Mouse (Mus musculus): Measurements from ENCODE around the gene Lrig2.
A peak's percentile ranks its signal among the peaks of the same experiment; 100 is the strongest.

The Lrig2 gene

DNA sequence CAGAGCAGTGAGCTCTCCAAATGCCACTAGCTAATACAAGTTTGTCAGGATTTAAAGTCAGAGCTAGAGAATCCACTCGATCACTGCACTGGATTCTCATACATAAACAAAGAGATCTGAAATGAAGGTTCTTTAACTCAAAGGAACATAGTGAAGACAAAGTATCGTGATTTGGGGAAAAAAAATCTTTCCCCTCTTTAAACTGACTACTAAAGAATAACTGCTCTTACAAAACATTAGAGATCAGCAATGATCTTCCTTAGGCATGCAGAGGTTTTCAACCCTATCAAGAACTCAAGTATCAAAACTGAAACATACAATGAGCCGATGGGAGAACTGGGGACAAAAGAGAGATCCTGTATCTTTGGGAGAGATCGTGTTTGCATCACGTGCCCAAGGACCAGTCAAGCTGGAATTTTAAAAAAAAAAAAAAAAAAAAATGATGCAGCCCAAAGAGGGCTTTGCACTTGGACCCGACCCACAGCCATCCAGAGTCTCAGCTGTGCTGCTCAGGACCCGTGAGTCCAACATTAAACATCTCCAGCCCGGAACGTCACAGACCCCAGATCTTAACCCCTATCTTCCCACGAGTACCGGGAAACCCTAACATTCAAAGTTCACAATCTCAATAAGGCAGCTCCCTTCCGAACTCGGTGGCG is 818 bp downstream of the Lrig2 start:
- peak; percentile 26 for DNase-seq (ENCODE audit: low spot score)

DNA sequence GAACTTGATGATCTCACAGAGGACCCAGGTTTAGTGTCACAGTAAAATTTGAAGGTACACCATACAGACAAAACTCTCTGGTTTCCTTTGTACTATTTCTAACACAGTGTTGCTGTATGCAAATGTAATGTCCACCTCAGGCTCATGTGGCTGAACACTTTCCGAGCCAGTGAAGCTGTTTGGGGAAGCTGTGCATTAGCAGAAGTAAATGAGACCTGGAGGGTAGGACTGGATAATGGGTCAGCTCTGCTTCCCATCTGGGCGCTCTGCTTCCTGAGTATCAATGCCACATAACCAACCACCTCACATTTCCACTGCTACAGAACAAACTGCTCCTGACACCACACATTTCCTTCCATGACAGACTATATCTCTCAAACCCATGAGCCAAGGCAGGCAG is 10.1 kb downstream of the Lrig2 start:
- DNase-seq (ENCODE audit: low spot score): no peak

DNA sequence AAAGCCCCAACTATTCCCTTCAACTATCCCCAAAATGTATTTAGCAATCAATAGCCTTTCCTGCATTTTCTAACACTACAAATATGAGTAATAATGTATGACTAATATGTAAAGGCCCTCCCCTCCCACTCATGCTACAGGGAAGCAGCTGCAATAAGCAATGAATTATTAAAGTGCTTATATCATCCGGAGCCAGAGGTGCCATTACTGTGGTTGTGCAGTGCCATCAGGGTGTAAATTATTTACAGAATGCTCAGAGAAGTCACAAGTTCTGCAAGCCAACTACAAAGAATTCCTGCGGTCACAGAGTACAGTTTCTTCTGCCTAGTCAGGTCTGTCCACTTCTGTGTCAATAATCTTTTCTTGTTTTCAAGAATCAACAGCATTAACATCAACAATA is 10.8 kb downstream of the Lrig2 start:
- no peak for DNase-seq (ENCODE audit: low spot score)

DNA sequence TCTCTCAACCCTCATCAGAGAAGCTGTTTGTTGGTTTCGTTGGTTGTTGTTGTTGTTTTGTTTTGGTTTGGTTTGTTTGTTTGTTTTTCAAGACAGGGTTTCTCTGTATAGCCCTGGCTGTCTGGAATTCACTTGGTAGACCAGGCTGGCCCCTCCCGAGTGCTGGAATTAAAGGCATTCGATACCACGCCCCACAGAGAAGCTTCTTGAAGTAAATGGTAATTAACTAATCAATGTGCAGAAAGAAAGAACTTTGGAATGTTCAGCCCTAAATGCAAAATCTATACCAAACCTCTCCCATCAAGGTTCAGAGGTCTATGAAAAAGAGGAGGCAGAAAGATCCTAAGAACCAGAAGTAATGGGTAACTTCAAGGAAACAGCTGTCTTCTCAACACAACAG is 15.5 kb downstream of the Lrig2 start:
- no peak for DNase-seq (ENCODE audit: low spot score)

DNA sequence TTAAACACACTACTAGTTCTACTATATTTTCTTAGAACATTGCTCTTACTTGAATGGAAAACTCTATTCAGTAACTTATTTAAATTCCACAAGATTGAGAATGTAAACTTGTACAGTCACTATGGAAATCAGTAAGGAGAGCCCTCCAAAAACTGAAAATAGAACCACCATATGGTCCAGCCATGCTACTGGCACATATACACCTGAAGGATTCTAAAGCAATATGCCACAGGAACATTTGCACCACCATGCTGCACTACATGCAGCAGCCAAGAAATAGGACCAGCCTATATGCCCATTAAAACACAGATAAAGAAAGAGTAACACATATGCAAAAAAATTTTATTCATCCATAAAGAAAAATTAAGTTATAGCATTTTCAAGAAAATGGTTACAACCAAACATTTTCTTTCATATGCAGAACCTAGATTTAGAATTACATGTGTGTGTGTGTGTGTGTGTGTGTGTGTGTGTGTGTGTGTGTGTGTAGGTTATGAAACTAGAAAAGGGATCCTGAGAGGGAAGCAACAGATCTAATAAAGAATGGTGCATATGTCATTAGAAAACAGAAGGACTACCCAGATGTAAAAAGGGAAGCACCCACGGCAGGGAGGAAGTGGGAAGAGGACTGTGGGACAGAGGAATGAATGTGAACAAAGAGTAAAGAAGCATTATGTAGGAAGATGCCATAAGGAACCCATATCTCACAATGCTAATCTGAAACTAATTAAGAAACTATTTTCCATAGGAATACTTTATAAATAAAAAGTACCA is 30.6 kb downstream of the Lrig2 start:
- DNase-seq (ENCODE audit: low spot score): no peak

DNA sequence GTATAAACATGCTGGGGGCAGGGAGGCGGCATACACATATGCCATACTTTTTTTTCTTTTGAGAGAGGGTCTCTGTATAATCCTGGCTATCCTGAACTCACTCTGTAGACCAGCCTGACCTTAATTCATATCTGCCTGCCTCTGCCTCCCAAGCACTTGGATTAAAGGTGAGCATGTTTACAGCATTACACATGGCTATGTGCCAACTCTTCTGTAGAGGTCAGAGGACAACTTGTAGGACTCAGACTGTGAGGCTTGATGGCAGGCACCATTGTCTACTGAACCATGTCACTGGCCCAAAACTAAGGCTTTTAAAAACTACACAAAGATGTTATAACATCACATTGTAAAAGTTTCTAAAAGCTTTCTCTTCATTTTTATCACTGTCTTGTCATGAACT is 33.7 kb downstream of the Lrig2 start:
- no peak for DNase-seq (ENCODE audit: low spot score)

DNA sequence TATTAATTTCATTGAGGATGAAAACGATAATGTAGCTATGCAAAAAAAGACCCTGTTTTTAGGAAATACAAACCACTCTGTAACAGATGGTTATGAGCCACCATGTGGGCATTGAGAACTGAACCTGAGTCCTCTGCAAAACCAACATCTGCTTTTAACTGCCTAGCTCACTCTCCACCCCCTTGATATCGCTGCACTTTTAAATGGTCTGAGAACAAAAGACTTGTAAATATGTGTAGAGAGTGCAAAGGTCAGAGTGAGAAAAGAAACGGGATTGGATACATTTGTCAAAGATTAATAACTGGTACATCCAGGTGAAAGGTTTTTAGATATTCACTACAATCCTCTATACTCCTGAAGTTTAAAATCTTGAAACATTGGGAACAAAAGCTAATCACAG is 42.3 kb downstream of the Lrig2 start:
- DNase-seq (ENCODE audit: low spot score): no peak

DNA sequence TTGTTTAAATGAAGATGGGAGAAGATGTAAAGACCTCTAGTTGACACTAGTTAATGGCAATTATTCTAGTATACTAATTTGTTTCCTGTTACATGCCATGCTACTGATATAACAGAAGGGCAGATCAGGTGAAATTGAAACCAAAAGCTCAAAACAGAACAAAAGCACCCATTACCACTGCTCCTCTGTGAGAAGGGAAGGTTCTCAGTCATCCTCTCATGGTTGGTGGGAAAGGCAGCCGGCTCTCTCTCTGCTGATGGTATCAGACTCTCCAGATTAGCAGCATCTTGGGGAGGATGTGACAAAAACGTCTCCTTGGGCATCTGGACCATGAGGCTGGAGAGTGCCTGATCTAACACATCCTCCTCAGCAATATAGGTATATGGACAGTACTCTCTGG is 50.5 kb downstream of the Lrig2 start:
- no peak for DNase-seq (ENCODE audit: low spot score)

DNA sequence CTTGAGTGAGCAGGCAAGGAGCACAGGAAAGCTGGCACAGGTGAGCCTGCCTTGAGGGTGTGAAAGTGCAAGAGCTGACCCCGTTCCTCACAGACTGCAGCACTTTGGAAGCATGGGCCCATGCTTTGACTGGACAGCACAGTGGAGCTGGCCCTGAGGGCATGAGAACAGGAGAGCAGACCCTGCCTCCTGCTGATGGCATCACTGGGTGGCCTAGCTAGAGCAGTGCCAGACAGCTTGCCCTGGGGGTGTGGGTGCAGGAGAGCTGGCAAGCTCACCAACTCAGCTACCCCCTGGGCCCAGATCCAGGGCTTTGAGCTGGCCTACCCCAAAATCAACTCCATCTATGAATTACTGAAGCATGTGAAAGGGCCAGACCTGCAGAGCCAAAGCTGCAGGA is 53.1 kb downstream of the Lrig2 start:
- DNase-seq (ENCODE audit: low spot score): no peak

DNA sequence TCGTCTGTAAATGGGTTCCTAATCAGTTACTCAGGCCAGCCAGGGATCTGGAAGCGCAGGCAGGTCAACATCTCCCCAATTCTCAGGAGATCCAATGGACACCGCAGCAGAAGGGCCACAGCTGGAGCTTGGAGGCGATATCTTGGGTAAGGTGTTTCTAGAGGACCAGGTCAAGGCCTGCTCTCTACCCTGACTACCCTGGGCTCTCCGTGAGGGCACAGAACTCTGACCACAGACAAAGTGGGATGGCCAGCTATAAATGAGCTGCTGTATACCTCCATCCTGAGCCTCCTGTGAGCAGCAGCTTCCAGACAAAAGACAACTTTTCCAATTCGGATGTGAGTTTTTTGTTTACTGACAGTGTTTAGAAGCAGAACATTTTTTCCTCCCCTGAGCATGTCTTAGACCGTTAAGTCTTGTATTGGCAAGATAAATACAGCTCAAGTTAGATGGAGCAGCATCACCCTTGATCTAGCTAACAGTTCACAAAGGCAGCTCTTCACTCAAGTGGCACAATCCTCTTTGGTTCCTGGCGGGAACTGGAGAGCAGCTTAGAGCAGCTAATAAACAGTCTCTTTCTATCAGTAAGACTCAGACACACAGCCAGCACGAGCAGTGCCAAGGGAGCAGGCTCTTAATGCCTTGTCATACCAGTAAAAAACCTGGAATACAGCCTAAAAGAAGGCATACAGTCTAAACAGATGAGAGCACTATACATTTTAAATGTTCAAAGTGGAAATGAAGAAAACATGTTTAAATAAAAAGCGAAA is 56.0 kb downstream of the Lrig2 start:
- DNase-seq (ENCODE audit: low spot score): no peak

DNA sequence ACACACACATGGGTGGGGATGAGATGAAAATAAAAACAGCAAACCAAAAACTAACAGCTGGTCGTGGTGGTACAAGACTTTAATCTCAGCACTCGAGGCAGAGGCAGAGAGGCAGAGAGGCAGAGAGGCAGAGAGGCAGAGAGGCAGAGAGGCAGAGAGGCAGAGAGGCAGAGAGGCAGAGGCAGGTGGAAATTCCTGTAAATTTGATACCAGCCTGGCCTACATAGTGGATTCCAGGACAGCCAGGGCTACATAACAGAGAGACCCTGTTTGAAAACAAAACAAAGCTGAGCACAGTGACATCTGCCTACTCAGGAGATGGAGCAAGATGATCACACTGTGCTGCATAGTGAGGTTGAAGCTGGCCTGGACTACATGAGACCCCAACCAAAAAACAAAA is 64.5 kb downstream of the Lrig2 start:
- DNase-seq (ENCODE audit: low spot score): no peak

DNA sequence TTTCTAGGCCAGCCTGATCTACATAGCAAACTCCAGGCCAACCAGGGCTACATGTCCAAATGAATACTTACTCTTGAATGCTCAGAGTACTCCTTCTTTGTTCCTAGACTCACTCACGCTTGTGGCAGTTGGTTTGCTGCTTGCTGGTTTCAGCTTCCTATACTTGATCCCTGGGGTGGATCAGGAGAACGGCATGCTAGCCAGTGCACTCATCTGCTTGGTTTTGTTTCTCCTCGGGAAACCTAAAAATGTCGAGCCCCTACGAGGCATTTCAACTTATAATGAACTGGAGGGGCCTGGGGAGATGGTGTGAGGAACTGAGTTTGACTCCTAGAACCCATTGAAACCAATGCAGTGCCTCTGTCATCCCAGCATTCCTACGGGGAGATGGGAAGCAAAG is 65.0 kb downstream of the Lrig2 start:
- DNase-seq (ENCODE audit: low spot score): no peak

DNA sequence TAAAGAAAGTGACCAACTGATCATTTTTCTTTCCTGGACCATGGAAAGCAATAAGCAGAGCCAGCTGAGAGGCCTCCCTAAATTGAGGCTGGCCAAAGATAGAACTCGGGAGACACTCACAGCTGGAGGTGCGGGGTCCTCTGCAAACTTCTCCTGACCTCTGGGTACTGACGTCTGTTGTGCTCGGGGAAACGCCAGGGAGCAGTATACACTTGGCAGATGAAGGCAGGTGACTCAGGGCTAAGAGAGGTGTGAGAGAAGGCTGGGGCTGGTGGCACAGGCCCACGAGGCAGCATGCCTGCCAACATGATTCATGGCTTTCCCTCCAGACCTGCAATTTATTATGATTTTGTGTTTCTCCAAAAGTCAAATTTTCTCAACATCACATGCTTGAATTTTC is 66.1 kb downstream of the Lrig2 start:
- no peak for DNase-seq (ENCODE audit: low spot score)

DNA sequence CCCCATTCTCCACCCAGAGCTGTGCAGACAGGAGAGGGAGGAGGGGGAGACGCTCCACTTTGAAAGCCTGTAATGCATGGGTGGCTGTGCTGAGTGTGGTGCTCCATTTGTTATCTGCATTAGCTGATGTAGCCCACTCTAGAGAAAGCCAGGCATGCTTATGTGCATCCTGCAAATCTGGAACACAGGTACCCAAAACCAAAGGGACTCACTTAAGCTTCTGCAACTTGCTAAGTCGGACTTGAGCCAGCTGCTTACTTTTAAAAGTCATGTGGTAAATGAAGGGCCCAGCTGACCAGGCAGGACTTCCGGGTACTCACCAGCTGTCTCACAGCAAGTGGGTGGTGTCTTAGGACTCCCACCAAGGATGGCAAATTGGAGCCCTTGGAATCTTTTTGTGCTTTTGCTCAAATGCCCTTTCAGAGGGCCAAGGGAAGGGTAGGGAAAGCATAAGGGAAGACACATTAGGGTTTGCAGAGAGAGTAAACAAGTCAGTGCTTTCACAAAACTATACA is 66.7 kb downstream of the Lrig2 start:
- DNase-seq (ENCODE audit: low spot score): no peak

DNA sequence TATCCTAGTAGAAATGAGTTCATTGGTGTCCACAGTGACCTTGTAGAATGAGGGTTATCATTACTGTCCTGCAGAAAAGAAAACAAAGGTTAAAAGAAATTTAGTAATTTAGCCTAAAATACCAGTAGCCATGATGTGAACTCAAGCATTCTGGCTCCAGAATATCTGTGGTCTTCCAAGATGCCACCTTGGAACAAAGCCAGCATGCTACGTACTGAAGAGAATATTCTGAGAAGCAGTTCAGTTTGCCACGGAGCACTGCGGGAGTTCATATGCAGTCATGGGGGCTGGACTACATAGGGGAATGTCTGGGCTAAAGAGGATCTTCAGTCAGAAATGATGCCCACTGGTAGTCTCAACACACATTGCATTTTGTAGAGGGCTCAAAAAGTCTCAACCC is 67.6 kb downstream of the Lrig2 start:
- DNase-seq (ENCODE audit: low spot score): no peak

DNA sequence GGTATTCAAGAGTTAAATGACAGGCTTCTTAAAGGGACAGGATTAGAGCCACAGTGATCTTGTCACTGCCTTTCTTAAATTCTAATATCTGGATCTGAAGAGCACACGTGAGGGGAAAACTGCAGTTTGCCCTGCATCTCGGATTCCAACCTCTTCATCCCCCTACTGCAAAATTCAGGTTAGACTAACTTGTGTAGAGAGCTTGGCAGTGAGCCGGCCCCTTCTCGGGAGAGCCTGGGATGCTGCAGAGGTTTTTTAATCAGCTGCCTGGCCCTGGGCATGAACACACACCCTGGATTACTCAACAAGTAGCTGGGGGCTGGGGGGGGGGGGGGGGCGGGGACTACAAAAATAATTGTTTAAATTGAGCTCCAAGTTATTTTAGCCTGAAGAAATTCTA is 69.4 kb downstream of the Lrig2 start:
- no peak for DNase-seq (ENCODE audit: low spot score)

DNA sequence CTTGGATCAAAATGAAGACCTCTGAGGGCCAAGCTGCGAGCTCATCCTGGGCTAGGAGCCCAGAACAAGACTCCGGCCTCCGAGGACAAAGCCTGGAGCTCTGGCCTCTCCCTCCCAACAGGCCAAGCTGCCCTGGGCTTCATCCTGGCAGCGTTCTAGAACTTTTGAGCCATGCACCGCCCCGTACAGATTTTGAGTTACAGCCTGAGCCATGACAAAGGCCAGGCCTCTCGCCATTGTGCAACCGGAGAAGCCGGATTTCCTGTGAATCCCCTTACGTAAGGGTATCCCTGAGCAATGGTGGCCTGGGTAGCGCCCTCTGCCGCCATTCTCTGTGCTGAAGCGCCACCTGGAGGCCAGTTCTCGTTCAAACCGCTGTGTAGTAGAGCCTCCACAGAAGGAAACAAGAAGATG is 69.8 kb downstream of the Lrig2 start:
- peak; percentile 61 for DNase-seq (ENCODE audit: low spot score)

DNA sequence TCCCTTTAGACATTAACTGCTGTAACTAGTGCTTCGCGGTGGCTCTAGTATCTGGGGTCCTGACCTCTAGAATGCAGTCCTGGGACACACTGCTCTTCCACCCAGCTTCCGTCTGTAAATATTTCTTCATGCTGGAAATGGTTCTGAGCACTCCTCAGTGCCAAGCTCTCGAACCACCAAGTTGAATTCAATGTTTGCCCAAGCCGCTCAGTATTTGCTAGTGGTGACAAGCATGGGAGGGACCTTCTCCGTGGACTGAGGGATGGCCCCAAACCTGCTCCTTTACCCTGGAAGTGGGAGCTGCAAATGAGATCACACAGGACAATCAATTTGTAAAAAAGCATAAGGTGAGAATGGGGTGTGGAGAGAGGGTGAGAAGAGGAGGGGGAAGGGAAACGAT is 70.3 kb downstream of the Lrig2 start:
- DNase-seq (ENCODE audit: low spot score): no peak

DNA sequence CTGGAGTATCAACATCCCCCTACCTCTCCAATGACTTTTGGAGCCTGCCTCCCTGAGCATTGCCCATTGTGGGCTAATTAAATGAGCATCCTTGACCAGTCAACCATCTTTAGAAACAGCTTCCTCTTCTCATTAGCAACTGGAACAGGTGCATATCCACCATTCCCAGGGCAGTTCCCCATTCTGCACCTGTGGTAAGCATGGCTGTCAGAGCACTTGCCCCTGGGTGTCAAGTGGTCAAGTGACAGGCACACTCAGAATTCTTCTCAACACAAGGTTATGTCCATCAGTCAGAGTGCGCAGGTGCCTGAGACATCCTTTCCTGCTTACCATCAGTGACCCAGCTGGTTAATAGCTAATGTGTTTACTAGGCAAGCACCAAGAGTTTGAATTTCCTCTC is 72.9 kb downstream of the Lrig2 start:
- no peak for DNase-seq (ENCODE audit: low spot score)

DNA sequence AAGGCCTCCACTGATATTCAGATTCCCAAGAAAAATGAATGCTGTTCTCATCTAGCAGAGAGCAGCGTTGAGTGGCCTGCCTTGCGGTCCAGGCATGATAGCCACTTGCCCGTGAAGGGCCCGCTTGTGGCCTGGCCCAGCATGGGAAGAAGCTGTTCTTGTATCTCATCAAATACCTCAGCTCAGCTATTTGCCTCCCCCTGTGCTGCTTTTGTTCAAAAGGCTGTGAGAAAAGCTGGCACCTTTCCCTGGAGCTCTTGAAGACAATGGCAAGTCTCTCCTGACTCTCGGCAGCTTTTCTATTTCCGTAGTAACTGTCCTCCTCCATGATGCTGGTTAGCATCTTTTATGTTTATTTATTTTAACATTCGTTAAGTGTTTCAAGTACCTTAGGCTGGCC is 74.1 kb downstream of the Lrig2 start:
- DNase-seq (ENCODE audit: low spot score): no peak

DNA sequence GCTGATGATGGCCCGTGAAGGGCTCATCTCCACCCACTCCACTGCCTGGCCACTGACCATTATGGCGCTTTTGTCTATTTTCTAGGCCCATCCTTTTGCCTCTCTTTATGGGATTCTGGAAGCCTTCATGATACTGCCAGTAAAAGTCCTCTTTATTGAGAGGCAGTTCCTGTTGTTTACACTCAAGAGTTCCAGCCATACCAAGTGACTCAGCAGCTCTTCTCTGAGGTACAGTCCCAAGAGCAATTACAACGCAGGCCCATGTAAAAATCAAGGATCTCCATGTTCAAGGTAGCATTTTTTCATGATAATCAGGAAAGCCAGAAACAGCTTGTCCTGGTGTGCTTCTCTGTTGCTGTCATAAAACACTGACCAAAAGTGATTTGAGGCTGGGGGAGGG is 75.8 kb downstream of the Lrig2 start:
- no peak for DNase-seq (ENCODE audit: low spot score)

DNA sequence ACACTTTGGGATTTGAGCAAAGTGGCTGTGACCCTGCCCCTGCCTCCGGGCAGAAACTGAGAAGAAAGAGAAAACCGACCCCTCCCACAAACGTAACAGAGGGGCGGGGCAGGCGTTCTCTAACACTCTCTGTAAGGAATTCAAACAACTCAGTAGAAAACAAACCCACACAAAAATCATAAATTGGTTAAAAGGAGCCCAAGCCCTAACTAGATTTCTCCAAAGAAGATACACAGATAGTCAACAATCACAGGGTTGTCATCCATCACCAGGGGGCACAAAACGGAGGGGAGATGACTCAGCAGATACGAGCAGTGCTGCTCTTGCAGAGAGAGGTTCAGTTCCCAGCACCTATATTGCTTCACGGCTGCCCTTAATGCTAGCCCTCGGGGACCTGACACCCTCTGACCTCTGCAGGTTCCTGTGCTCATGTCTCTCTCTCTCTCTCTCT is 77.4 kb downstream of the Lrig2 start:
- DNase-seq (ENCODE audit: low spot score): peak; percentile 10

DNA sequence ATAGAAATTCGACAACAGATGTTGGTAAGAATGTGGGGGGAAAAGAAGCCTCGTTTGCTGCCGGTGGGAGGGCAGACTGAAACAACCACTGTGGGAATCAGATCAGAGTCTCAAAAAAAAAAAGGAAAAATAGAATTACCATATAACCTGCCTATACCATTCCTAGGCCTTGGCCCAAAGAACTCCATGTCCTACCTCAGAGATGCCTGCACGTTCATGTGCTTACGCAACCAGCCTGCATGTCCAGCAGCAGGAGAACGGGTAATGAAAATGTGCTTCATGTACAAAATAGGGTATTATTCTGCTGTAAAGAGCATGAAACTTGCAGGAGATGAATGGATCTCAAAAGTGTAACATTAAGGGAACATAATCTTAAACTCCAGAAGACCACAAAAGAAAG is 79.1 kb downstream of the Lrig2 start:
- DNase-seq (ENCODE audit: low spot score): no peak

Measured in c-Kit-positive CD71-positive TER-119-positive erythroid progenitor cells, embryonic 14.5 days (primary cell).